ENCODE assay signal across 9 mouse cellular contexts in the genomic region with DNA sequence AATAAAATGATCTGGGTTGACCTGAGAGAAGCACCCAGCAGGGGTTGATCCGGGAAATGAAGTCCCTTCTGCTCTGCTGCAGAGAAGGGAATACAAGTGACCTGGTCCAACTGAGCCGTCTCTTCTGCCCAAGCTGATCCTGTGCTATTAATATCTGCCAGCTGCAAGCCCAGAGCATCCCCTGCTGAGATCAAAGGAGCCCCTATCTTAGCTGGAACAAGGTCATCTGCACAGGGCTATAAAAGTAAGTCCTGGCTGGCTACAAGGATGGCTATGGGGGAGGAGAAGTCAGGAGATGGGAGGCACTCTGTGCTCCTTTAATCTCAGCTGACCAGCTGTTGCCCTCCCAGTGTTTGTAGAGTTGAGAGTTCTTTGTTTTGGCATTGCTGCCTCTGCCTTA.
DNase-seq lines count a peak whose midpoint lies in the region; ATAC-seq lines count a peak whose summit lies in the region.
"Had no signal": no experiment of that assay in that cellular context is flagged by ENCODE, and none has a peak within 500 bp of the region (broad histone marks: within the 10 kb centered on the region; RNA-seq: fewer than 3 reads in every experiment).

No protein-coding gene starts in this region.

- peak; percentile 19 for DNase-seq in forebrain, embryonic 14.5 days (ENCODE audit: low spot score)
- DNase-seq in Muller cell, postnatal 12 days (ENCODE audit: inconsistent ontology term), result peak; percentile 31
- DNase-seq in frontal cortex, adult 2 months (ENCODE audit: extremely low spot score in 1 of 2, low spot score in 1 of 2), result no peak
- no peak for DNase-seq in liver, embryonic 11.5 days (ENCODE audit: low spot score)
- no peak for DNase-seq in thymus, postnatal 36 days

- WGBS in forebrain, embryonic 14.5 days, result 15% methylated on average over 2 of the region's 2 CpGs
- 19% methylated on average over 2 of the region's 2 CpGs for WGBS in forebrain, embryonic 13.5 days
- 34% methylated on average over 2 of the region's 2 CpGs for WGBS in embryonic facial prominence, embryonic 15.5 days
- 14% methylated on average over 2 of the region's 2 CpGs for WGBS in limb, embryonic 15.5 days
- WGBS in liver, embryonic 11.5 days, result 38% methylated on average over 2 of the region's 2 CpGs

- ATAC-seq in forebrain, embryonic 14.5 days, result no peak
- no peak for ATAC-seq in forebrain, embryonic 13.5 days
- 0 out of 2 replicates have a peak, but pooled peaks have one; percentile 29 for ATAC-seq in embryonic facial prominence, embryonic 15.5 days (ENCODE audit: insufficient number of reproducible peaks, low FRiP score, low TSS enrichment, low read depth)
- peak; percentile 61 for ATAC-seq in limb, embryonic 15.5 days (ENCODE audit: insufficient number of reproducible peaks, low FRiP score, low TSS enrichment, low read depth)
- ATAC-seq in liver, embryonic 11.5 days (replicated peaks; ENCODE audit: low FRiP score), result no peak

- no peaks in the 10 kb centered on the region for H3K27me3 ChIP-seq in forebrain, embryonic 14.5 days (replicated peaks; ENCODE audit: control insufficient read depth, insufficient read depth, low read length)
- no peaks in the 10 kb centered on the region for H3K27me3 ChIP-seq in forebrain, embryonic 13.5 days
- H3K27me3 ChIP-seq in embryonic facial prominence, embryonic 15.5 days, result no peaks in the 10 kb centered on the region
- no peaks in the 10 kb centered on the region for H3K27me3 ChIP-seq in limb, embryonic 15.5 days
- no peaks in the 10 kb centered on the region for H3K27me3 ChIP-seq in liver, embryonic 11.5 days (replicated peaks; ENCODE audit: control insufficient read depth, insufficient read depth, low read length)
- H3K27me3 ChIP-seq: CH12.LX had no signal

- H3K4me3 ChIP-seq in forebrain, embryonic 14.5 days (ENCODE audit: low read depth, low read length), result no peak overlapping the region
- no peak overlapping the region for H3K4me3 ChIP-seq in forebrain, embryonic 13.5 days
- H3K4me3 ChIP-seq in embryonic facial prominence, embryonic 15.5 days (replicated peaks), result no peak overlapping the region
- no peak overlapping the region for H3K4me3 ChIP-seq in limb, embryonic 15.5 days
- no peak overlapping the region for H3K4me3 ChIP-seq in liver, embryonic 11.5 days (ENCODE audit: low read depth, low read length)

- H3K4me2 ChIP-seq in forebrain, embryonic 14.5 days (ENCODE audit: low read length), result no peak overlapping the region
- no peak overlapping the region for H3K4me2 ChIP-seq in forebrain, embryonic 13.5 days
- no peak overlapping the region for H3K4me2 ChIP-seq in embryonic facial prominence, embryonic 15.5 days (replicated peaks)
- H3K4me2 ChIP-seq in limb, embryonic 15.5 days, result no peak overlapping the region
- H3K4me2 ChIP-seq in liver, embryonic 11.5 days, result no peak overlapping the region

- H3K9ac ChIP-seq in forebrain, embryonic 14.5 days (ENCODE audit: low read length), result no peak overlapping the region
- no peak overlapping the region for H3K9ac ChIP-seq in forebrain, embryonic 13.5 days
- no peak overlapping the region for H3K9ac ChIP-seq in embryonic facial prominence, embryonic 15.5 days
- H3K9ac ChIP-seq in limb, embryonic 15.5 days, result no peak overlapping the region
- no peak overlapping the region for H3K9ac ChIP-seq in liver, embryonic 11.5 days (ENCODE audit: low read depth, low read length)

- no peaks in the 10 kb centered on the region for H3K4me1 ChIP-seq in forebrain, embryonic 14.5 days (ENCODE audit: control insufficient read depth, insufficient read depth, low read length)
- peaks cover 11% of the 10 kb centered on the region; the same call in 1 of the 2 replicates for H3K4me1 ChIP-seq in forebrain, embryonic 13.5 days
- H3K4me1 ChIP-seq in embryonic facial prominence, embryonic 15.5 days, result peaks cover 37% of the 10 kb centered on the region
- H3K4me1 ChIP-seq in limb, embryonic 15.5 days, result peaks cover 40% of the 10 kb centered on the region
- peaks cover 8% of the 10 kb centered on the region; the same call in 1 of the 2 replicates for H3K4me1 ChIP-seq in liver, embryonic 11.5 days (replicated peaks; ENCODE audit: control insufficient read depth, insufficient read depth, low read length)

- no peaks in the 10 kb centered on the region for H3K9me3 ChIP-seq in forebrain, embryonic 14.5 days (replicated peaks; ENCODE audit: control insufficient read depth, low read length)
- no peaks in the 10 kb centered on the region for H3K9me3 ChIP-seq in forebrain, embryonic 13.5 days (replicated peaks)
- H3K9me3 ChIP-seq in embryonic facial prominence, embryonic 15.5 days (replicated peaks), result no peaks in the 10 kb centered on the region
- H3K9me3 ChIP-seq in limb, embryonic 15.5 days, result no peaks in the 10 kb centered on the region
- no peaks in the 10 kb centered on the region for H3K9me3 ChIP-seq in liver, embryonic 11.5 days (ENCODE audit: control insufficient read depth, low read length)

- no peaks in the 10 kb centered on the region for H3K36me3 ChIP-seq in forebrain, embryonic 14.5 days (ENCODE audit: control insufficient read depth, insufficient read depth, low read length)
- H3K36me3 ChIP-seq in forebrain, embryonic 13.5 days (ENCODE audit: poor library complexity, severe bottlenecking), result no peaks in the 10 kb centered on the region
- H3K36me3 ChIP-seq in embryonic facial prominence, embryonic 15.5 days, result no peaks in the 10 kb centered on the region
- no peaks in the 10 kb centered on the region for H3K36me3 ChIP-seq in limb, embryonic 15.5 days
- H3K36me3 ChIP-seq in liver, embryonic 11.5 days (ENCODE audit: control insufficient read depth, insufficient read depth, low read length), result no peaks in the 10 kb centered on the region

- H3K27ac ChIP-seq in forebrain, embryonic 14.5 days (ENCODE audit: low read depth, low read length), result no peak overlapping the region
- no peak overlapping the region; the same call in 1 of the 2 replicates for H3K27ac ChIP-seq in forebrain, embryonic 13.5 days
- H3K27ac ChIP-seq in embryonic facial prominence, embryonic 15.5 days (replicated peaks), result peak overlapping the region; percentile 34; the same call in 1 of the 2 replicates
- peak overlapping the region; percentile 51; the same call in 1 of the 2 replicates for H3K27ac ChIP-seq in limb, embryonic 15.5 days
- no peak overlapping the region for H3K27ac ChIP-seq in liver, embryonic 11.5 days (ENCODE audit: low read depth, low read length)

Comparison
In these comparisons a context has a peak if more than half of its experiments do, and no peak if none do; other contexts are left out.
1. ATAC-seq: peak in embryonic facial prominence, embryonic 15.5 days (single experiment) and limb, embryonic 15.5 days (single experiment); none in forebrain, embryonic 14.5 days (single experiment), forebrain, embryonic 13.5 days (single experiment) and liver, embryonic 11.5 days (single experiment).
2. DNase-seq: peak in forebrain, embryonic 14.5 days (single experiment) and Muller cell, postnatal 12 days (single experiment); none in frontal cortex, adult 2 months (0 of 2), liver, embryonic 11.5 days (single experiment) and thymus, postnatal 36 days (0 of 2).
3. H3K27ac ChIP-seq: peak in embryonic facial prominence, embryonic 15.5 days (single experiment) and limb, embryonic 15.5 days (single experiment); none in forebrain, embryonic 14.5 days (single experiment), forebrain, embryonic 13.5 days (single experiment) and liver, embryonic 11.5 days (single experiment).